Mouse (Mus musculus): Measurements from ENCODE around the gene Map7.

DNA sequence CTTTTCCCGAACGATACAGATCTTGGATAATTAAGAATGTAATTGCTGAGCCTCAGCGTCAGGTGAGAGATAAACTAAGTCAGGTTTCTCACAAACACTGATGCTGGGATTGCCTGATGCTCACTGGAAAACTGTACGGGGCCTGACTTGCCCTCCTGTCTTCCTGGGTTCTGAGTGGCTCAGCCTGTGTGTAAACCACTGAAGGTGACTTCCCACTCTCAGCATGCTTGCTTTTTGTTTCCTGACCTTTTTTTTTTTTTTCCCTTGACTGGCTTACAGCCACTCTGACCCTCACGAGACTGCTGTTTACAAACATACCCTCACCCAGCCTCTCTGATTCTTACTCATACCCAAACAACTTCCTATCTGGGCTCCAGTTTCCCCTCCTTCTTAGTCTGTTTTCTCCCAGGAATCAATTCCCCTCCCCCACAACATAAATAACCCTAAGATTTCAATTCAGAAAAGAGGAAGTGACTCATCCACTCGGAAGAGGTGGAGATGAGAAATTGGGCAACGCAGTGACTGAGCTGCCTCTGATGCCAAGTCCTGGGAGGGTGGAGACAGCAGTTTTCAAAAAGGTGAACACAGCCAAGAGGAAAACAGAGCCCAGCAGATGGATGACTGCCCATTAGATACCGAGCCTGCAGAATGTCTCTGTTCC lies 43.9 kb upstream of the Map7 start:
- TF ChIP-seq CTCF (IDR thresholded peaks at IDR 0.05; ENCODE audit: low read depth, low read length), result no peak
- no peak for TF ChIP-seq POLR2A (IDR thresholded peaks at IDR 0.05; ENCODE audit: extremely low read depth, insufficient read depth, low read length)

Measured in liver, adult 2 months (tissue).